Mouse (Mus musculus) hindbrain, embryonic 15.5 days (tissue): ENCODE results near the gene Zbtb8b. TPM values are rescaled to one million over a fixed set of nuclear protein-coding genes. Genes with fewer than 3 reads are reported as not detected.
A peak's percentile ranks its signal among the peaks of the same experiment; 100 is the strongest.

Experiments used
- ATAC-seq: fragments of 200-750 bp; cut with Nextera tagmentation; 2 replicates; pipeline ENCODE4 v1.8.0; 2017; ENCODE audit warnings: low read depth, moderate number of reproducible peaks, moderate TSS enrichment; ENCODE audit not compliant: low FRiP score
- H3K27ac ChIP-seq: fragments of 300-500 bp; sonication (generic); replicated peaks from 2 replicates; pipeline ENCODE4 v1.5.1; 2015; ENCODE audit warnings: mild to moderate bottlenecking, inconsistent platforms
- H3K27me3 ChIP-seq: fragments of 300-500 bp; sonication (generic); 2 replicates; pipeline ENCODE4 v1.6.1; 2015; ENCODE audit warnings: control low read depth, inconsistent platforms
- H3K36me3 ChIP-seq: fragments of 300-500 bp; sonication (generic); 2 replicates; pipeline ENCODE4 v1.6.1; 2015; ENCODE audit warnings: control low read depth, inconsistent platforms
- H3K4me1 ChIP-seq: fragments of 300-500 bp; sonication (generic); replicated peaks from 2 replicates; pipeline ENCODE4 v1.6.1; 2015; ENCODE audit warnings: control low read depth, inconsistent platforms
- H3K4me2 ChIP-seq: fragments of 300-500 bp; sonication (generic); 2 replicates; pipeline ENCODE4 v1.6.1; 2015; ENCODE audit warnings: moderate library complexity, mild to moderate bottlenecking, inconsistent platforms
- H3K4me3 ChIP-seq: fragments of 300-500 bp; sonication (generic); 2 replicates; pipeline ENCODE4 v1.5.1; 2015; ENCODE audit warnings: mild to moderate bottlenecking, inconsistent platforms
- H3K9ac ChIP-seq: fragments of 300-500 bp; sonication (generic); 2 replicates; pipeline ENCODE4 v1.6.1; 2015; ENCODE audit warnings: inconsistent platforms
- H3K9me3 ChIP-seq: fragments of 300-500 bp; sonication (generic); 2 replicates; pipeline ENCODE4 v1.6.1; 2016; ENCODE audit warnings: control low read depth, inconsistent platforms
- WGBS: fragments of 180-500 bp; shearing (Covaris S2); methylation state at CpG from one replicate; pipeline ENCODE4 v1.1.7; 2015; 5-methylcytosine and 5-hydroxymethylcytosine counted together
- polyA plus RNA-seq: library from polyadenylated mRNA; unstranded; fragments of >200 nt; fragmentation: Nextera tagmentation; extraction: Ambion mirVana; gene quantifications from 2 replicates; pipeline ENCODE4 v1.2.1, GENCODE M21; 2015

The Zbtb8b gene
- polyA plus RNA-seq, 1 experiment from 2014 or later, result 17.1 TPM

GRCm38 (mm10) chr4:129456126-129456525, 15.5 kb upstream of the Zbtb8b start:
- H3K4me3 ChIP-seq, result no peak overlapping the region
- no peaks in the 10 kb centered on the region for H3K36me3 ChIP-seq
- no peak overlapping the region for H3K27ac ChIP-seq
- no peaks in the 10 kb centered on the region for H3K27me3 ChIP-seq
- H3K9ac ChIP-seq, result no peak overlapping the region
- H3K4me1 ChIP-seq, result peaks cover 6% of the 10 kb centered on the region; the same call in 1 of the 2 replicates
- ATAC-seq, result no peak
- no peak overlapping the region for H3K4me2 ChIP-seq
- 61% methylated on average over 5 of the region's 5 CpGs for WGBS
- no peaks in the 10 kb centered on the region for H3K9me3 ChIP-seq

DNA sequence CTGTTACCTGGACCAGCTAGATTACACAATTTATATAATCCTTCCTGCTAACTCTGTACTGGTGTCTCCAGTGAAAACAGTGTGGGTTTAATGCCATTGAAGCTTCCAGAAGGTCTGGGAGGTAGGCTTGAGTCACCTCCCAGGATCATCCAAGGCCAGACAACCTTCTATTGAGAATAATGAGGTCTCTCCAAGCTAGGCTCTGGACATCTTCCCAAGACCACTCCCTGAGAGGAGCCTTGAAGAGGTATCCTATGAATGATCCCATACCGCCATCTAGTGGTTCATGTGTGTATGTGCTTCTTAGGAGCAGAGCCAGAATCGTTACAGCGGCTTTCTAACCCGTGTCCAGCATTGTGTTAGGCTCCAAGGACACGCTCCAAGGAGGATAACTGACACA, 14.6 kb upstream of the Zbtb8b start:
- Histone ChIP-seq H3K4me2 (no peak overlapping the region), H3K4me1 (peaks cover 3% of the 10 kb centered on the region; the same call in 1 of the 2 replicates), H3K27me3 (no peaks in the 10 kb centered on the region), H3K9ac (no peak overlapping the region), H3K36me3 (no peaks in the 10 kb centered on the region), H3K9me3 (no peaks in the 10 kb centered on the region), H3K4me3 (no peak overlapping the region), H3K27ac (no peak overlapping the region)
- WGBS, result under 1% methylated on average over 5 of the region's 5 CpGs
- peak; percentile 81; the same call in 1 of the 2 replicates for ATAC-seq

GRCm38 (mm10) chr4:129451471-129452169, 11.0 kb upstream of the Zbtb8b start:
- H3K9me3 ChIP-seq, result no peaks in the 10 kb centered on the region
- H3K27ac ChIP-seq, result no peak overlapping the region
- no peak overlapping the region for H3K9ac ChIP-seq
- H3K4me3 ChIP-seq, result no peak overlapping the region
- H3K36me3 ChIP-seq, result no peaks in the 10 kb centered on the region
- WGBS, result 89% methylated on average over 15 of the region's 15 CpGs
- H3K4me2 ChIP-seq, result no peak overlapping the region
- no peaks in the 10 kb centered on the region for H3K27me3 ChIP-seq
- ATAC-seq, result no peak
- H3K4me1 ChIP-seq, result peaks cover 3% of the 10 kb centered on the region; the same call in 1 of the 2 replicates

DNA sequence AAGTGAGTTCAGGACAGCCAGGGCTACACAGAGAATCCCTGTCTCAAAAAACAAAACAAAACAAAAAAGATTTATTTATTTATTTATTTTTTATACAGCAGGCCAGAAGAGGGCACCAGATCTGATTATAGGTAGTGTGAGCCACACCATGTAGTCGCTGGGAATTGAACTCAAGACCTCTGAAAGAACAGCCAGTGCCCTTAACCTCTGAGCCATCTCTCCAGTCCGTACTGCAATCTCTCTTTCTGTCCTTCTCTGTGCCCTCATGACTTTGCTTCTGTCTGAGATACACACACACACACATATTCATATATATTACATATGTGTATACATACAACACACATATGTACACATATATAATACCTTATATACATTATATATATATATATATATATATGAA, 10.2 kb upstream of the Zbtb8b start:
- no peak overlapping the region for H3K4me2 ChIP-seq
- no peak for ATAC-seq
- peaks cover 3% of the 10 kb centered on the region; the same call in 1 of the 2 replicates for H3K4me1 ChIP-seq
- no peaks in the 10 kb centered on the region for H3K9me3 ChIP-seq
- H3K27me3 ChIP-seq, result no peaks in the 10 kb centered on the region
- no peaks in the 10 kb centered on the region for H3K36me3 ChIP-seq
- 78% methylated on average over 2 of the region's 2 CpGs for WGBS
- no peak overlapping the region for H3K9ac ChIP-seq
- H3K4me3 ChIP-seq, result no peak overlapping the region
- no peak overlapping the region for H3K27ac ChIP-seq

DNA sequence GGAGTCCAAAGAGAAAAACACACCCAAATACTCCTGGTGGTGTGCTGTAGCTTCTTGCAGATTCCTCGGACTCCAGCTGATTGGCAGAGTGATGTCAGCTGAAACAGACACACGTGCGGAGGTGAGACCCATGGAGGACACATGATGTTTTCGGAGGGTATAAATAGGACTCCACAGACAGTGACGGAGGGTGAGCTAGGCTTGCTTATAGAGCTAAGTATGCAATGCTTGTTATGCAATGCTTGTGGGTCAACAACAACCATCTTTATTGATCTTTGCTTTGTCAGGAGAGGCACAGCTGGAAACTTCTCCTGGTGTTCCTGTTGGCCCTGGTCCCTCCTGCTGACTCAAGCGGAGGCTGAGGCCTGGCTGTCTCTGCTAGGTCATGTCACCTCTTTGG, 8.1 kb upstream of the Zbtb8b start:
- WGBS, result 90% methylated on average over 6 of the region's 6 CpGs
- Histone ChIP-seq H3K27ac (no peak overlapping the region), H3K4me2 (no peak overlapping the region), H3K4me3 (no peak overlapping the region), H3K4me1 (no peaks in the 10 kb centered on the region), H3K9me3 (no peaks in the 10 kb centered on the region), H3K9ac (no peak overlapping the region), H3K36me3 (no peaks in the 10 kb centered on the region), H3K27me3 (no peaks in the 10 kb centered on the region)
- no peak for ATAC-seq

GRCm38 (mm10) chr4:129447778-129448563, 7.3 kb upstream of the Zbtb8b start:
- no peak for ATAC-seq
- Histone ChIP-seq H3K4me1 (no peaks in the 10 kb centered on the region), H3K27me3 (no peaks in the 10 kb centered on the region), H3K9me3 (no peaks in the 10 kb centered on the region), H3K4me2 (no peak overlapping the region), H3K36me3 (no peaks in the 10 kb centered on the region), H3K27ac (no peak overlapping the region), H3K9ac (no peak overlapping the region), H3K4me3 (no peak overlapping the region)
- WGBS, result 86% methylated on average over 11 of the region's 11 CpGs

DNA sequence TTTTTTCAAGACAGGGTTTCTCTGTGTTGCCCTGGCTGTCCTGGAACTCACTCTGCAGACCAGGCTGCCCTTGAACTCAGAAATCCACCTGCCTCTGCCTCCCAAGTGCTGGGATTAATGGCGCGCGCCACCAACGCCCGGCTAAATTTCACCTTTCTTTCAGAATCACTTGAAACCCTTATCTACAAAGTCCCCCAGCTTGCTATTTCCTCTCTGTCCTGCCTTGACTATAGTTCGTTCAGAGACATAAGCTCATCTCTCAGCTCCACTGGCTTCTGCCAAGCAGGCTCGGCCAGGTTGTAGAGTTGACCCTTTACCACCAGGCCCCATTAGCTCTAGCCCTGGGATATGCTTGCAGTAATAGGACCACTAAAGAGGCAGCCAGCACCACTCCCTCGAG, 6.7 kb upstream of the Zbtb8b start:
- 87% methylated on average over 8 of the region's 8 CpGs for WGBS
- Histone ChIP-seq H3K27ac (no peak overlapping the region), H3K4me3 (no peak overlapping the region), H3K4me1 (no peaks in the 10 kb centered on the region), H3K4me2 (no peak overlapping the region), H3K27me3 (no peaks in the 10 kb centered on the region), H3K9me3 (no peaks in the 10 kb centered on the region), H3K9ac (no peak overlapping the region), H3K36me3 (no peaks in the 10 kb centered on the region)
- no peak for ATAC-seq

GRCm38 (mm10) chr4:129441145-129441544, 492 bp upstream of the Zbtb8b start:
- H3K9ac ChIP-seq, result no peak overlapping the region
- H3K4me1 ChIP-seq, result peaks cover 13% of the 10 kb centered on the region
- no peaks in the 10 kb centered on the region for H3K36me3 ChIP-seq
- no peak overlapping the region for H3K27ac ChIP-seq
- peaks cover 13% of the 10 kb centered on the region; the same call in 1 of the 2 replicates for H3K27me3 ChIP-seq
- 37% methylated on average over 6 of the region's 6 CpGs for WGBS
- H3K4me3 ChIP-seq, result peak overlapping the region; percentile 58
- no peaks in the 10 kb centered on the region for H3K9me3 ChIP-seq
- ATAC-seq, result no peak
- peak overlapping the region; percentile 71 for H3K4me2 ChIP-seq

DNA sequence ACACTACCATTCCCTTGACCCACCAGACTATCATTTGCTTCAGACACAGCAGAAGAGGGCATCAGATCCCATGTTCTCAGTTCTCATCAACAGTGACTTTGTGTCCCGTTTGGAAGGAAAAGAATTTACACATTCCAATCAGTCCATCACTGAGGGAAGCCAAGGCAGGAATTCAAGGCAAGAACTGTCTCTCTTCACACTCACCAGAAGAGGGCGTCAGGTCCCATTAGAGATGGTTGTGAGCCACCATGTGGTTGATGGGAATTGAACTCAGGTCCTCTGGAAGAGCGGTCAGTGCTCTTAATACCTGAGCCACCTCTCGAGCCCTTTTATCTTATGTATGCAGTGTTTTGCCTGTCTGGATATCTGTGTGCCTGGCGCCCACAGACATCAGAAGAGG, 22.3 kb downstream of the Zbtb8b start:
- no peaks in the 10 kb centered on the region for H3K36me3 ChIP-seq
- no peak overlapping the region for H3K27ac ChIP-seq
- H3K9me3 ChIP-seq, result no peaks in the 10 kb centered on the region
- WGBS, result 82% methylated on average over 5 of the region's 5 CpGs
- no peak overlapping the region for H3K9ac ChIP-seq
- no peaks in the 10 kb centered on the region for H3K27me3 ChIP-seq
- H3K4me2 ChIP-seq, result no peak overlapping the region
- H3K4me1 ChIP-seq, result no peaks in the 10 kb centered on the region
- no peak overlapping the region for H3K4me3 ChIP-seq
- ATAC-seq, result no peak

DNA sequence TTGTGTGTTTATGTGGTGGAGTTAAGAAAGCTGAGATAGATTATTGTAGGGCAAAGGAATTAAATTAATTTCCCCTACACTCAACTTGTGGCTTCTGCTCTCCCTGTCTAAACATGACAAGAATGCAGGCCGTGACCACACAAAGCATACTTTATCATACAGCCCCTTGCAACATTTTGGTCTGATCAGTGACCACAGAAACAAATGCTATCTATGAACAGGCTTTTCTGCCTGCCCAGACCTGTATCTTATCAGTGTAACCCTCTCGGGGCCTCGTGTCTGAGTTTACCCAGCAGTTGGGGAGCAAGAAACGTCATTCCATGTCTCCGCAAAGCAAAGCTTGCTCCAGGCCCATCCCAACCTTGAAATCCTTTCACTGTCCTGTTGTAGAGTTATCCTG, 24.2 kb downstream of the Zbtb8b start:
- ATAC-seq, result no peak
- WGBS, result 81% methylated on average over 5 of the region's 5 CpGs
- no peaks in the 10 kb centered on the region for H3K36me3 ChIP-seq

GRCm38 (mm10) chr4:129415892-129416291, 24.8 kb downstream of the Zbtb8b start:
- Histone ChIP-seq H3K36me3 (no peaks in the 10 kb centered on the region), H3K27ac (no peak overlapping the region), H3K9ac (no peak overlapping the region), H3K4me3 (no peak overlapping the region), H3K4me2 (no peak overlapping the region), H3K9me3 (no peaks in the 10 kb centered on the region), H3K4me1 (no peaks in the 10 kb centered on the region), H3K27me3 (no peaks in the 10 kb centered on the region)
- 97% methylated on average over 5 of the region's 5 CpGs for WGBS
- no peak for ATAC-seq

More for the DNA sequence above, 24.2 kb downstream of the Zbtb8b start:
- H3K9me3 ChIP-seq, result no peaks in the 10 kb centered on the region
- no peaks in the 10 kb centered on the region for H3K4me1 ChIP-seq
- no peak overlapping the region for H3K4me3 ChIP-seq
- H3K27ac ChIP-seq, result no peak overlapping the region
- H3K9ac ChIP-seq, result no peak overlapping the region
- no peak overlapping the region for H3K4me2 ChIP-seq
- H3K27me3 ChIP-seq, result no peaks in the 10 kb centered on the region

DNA sequence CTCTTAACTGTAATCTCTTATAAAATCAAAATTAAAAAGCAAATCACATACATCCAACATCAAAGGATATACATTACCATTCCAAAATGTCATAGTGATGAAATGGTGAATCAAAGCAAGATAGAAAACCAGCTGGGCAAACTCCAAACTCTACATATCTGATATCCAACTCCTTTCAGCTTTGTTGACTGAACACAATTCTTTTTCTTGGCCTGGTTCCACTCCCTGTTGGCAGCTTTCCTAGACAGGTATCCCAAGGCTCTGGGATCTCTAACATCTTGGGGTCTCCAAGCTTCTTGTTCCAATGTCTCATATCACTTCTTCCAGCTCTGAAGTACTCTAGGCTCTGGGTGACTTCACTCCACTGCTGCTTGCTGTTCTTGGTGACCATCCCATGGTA, 29.7 kb downstream of the Zbtb8b start:
- no peak for ATAC-seq
- H3K9ac ChIP-seq, result no peak overlapping the region
- H3K4me1 ChIP-seq, result no peaks in the 10 kb centered on the region
- H3K9me3 ChIP-seq, result no peaks in the 10 kb centered on the region
- no peaks in the 10 kb centered on the region for H3K36me3 ChIP-seq
- H3K27ac ChIP-seq, result no peak overlapping the region
- no peak overlapping the region for H3K4me3 ChIP-seq
- H3K27me3 ChIP-seq, result no peaks in the 10 kb centered on the region
- no peak overlapping the region for H3K4me2 ChIP-seq
